Mouse (Mus musculus) lung, adult 2 months (tissue): Measurements from ENCODE around the gene Gipr. TPM values are rescaled to one million over a fixed set of nuclear protein-coding genes. Genes with fewer than 3 reads are reported as not detected.
"Not testable (repeated sequence)": the region's sequence is repeated elsewhere in the genome, so short reads cannot be mapped to it uniquely, and the experiment has no call there.

Experiments used
- DNase-seq: peaks from one replicate; pipeline ENCODE4 v3.0.0; 2022
- H3K4me1 ChIP-seq: fragments of 200-500 bp; 2 replicates; pipeline ENCODE4 v1.6.1; 2011; ENCODE audit warnings: low read length; ENCODE audit not compliant: control insufficient read depth, insufficient read depth
- H3K4me3 ChIP-seq: fragments of 200-500 bp; replicated peaks from 2 replicates; pipeline ENCODE3; 2011; ENCODE audit warnings: low read depth, mild to moderate bottlenecking, control low read depth, low read length; ENCODE audit errors: extremely low read depth
- CTCF ChIP-seq: fragments of 200-500 bp; IDR thresholded peaks from 2 replicates; pipeline ENCODE4 v1.5.1; 2011; ENCODE audit warnings: mild to moderate bottlenecking, low read length, control low read depth; ENCODE audit not compliant: insufficient read depth
- POLR2A ChIP-seq: fragments of 200-500 bp; IDR thresholded peaks from 2 replicates; pipeline ENCODE4 v1.6.1; 2011; ENCODE audit warnings: low read depth, mild to moderate bottlenecking, control low read depth, low read length, borderline replicate concordance; ENCODE audit errors: extremely low read depth
- WGBS: fragments of 180-500 bp; shearing (Covaris S2); methylation state at CpG from one replicate; pipeline ENCODE4 v1.1.7; 2018; 5-methylcytosine and 5-hydroxymethylcytosine counted together
- polyA plus RNA-seq: library from polyadenylated mRNA; depleted of rRNA; stranded (reverse); fragments of >200 nt; gene quantifications from 2 replicates; pipeline ENCODE4 v1.2.3, GENCODE M21; 2012

The Gipr gene
- polyA plus RNA-seq, 1 experiment: 0.19 TPM

DNA sequence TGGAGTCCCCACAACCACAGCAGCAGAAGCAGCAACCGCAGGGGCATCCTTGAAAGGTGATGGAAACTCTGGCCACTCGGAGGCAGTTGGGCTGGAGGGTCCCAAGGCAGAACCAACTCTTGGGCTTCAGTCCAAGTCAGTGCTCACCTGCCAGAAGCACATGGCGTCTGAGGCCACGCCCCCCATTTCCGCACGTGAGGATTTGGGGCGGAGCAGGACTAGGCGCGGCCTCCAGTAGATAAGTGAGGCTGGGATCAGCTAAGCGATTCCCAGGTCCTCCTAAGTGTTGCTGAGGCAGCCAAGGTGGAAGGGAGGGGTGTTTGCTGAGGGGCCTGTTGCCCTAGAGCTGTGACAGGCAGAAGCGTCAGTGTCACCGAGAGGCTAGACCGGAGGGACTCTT is 949 bp downstream of the Gipr start:
- 4% methylated on average over 13 of the region's 13 CpGs for WGBS
- no peaks in the 10 kb centered on the region for H3K4me1 ChIP-seq
- no peak for TF ChIP-seq POLR2A
- no peak for TF ChIP-seq CTCF
- DNase-seq: no peak
- no peak overlapping the region for H3K4me3 ChIP-seq

DNA sequence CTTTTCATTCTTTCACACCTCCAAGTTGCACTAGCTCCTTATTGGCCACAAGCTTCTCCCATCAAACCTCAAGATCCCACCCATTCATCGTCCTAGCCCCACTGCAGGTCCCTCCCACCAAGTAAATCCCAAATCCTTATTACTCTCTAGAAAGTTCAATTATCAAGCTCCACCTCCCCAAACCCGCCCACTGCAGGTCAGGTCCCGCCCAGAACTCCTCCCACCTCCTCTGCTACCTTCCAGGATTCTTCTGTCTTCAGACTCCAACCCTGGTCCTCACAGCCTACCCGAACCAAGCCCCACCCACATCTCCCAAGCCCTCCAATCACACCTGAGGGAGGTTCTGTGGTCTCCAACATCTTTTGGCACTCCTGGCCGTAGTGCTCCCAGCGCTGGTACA is 1.7 kb downstream of the Gipr start:
- Histone ChIP-seq H3K4me3 (no peak overlapping the region), H3K4me1 (no peaks in the 10 kb centered on the region; the same call in 1 of the 2 replicates)
- no peak for DNase-seq
- TF ChIP-seq POLR2A (no peak), CTCF (no peak)
- 5% methylated on average over 6 of the region's 6 CpGs for WGBS

DNA sequence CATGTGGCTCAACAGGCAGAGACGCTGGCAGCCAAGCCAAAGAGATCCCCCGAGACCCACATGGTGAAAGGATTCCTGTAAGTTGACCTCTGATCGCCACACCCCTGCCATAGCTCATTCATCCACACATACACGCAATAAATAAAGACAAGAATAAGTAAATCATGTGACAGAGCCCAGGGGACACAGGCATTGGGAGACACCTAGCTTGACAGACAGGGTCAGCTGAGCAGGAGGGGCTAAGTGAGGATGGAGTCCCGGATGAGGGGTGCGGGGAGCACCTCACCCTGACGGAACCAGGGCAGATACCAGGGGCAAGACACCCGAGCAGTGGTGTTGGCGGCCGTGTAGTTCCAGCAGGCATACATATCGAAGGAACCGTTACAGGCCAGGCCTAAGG is 2.2 kb downstream of the Gipr start:
- Histone ChIP-seq H3K4me1 (no peaks in the 10 kb centered on the region; the same call in 1 of the 2 replicates), H3K4me3 (no peak overlapping the region)
- TF ChIP-seq POLR2A (no peak), CTCF (no peak)
- DNase-seq: no peak
- 29% methylated on average over 12 of the region's 12 CpGs for WGBS

DNA sequence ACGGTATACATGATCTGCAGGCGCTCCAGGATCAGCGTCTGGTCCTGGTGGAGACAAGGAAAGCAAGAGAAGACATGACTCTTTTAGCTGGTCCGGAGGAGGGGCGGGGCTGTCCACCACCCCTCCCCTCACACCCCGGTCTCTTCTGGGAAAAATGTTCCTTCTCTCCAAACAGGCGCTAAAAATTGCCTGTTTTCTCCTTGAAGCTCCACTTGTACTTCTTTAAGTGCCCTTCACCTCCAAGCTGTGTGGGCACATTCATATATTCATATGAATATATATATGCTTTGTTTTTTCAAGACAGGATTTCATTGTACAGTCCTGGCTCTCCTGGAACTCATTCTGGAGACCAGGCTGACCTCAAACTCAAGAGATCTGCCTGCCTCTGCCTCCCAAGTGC is 3.0 kb downstream of the Gipr start:
- WGBS: 68% methylated on average over 7 of the region's 7 CpGs
- no peak for DNase-seq
- TF ChIP-seq POLR2A (no peak), CTCF (no peak)
- no peaks in the 10 kb centered on the region; the same call in 1 of the 2 replicates for H3K4me1 ChIP-seq
- H3K4me3 ChIP-seq: no peak overlapping the region

GRCm38 (mm10) chr7:19160115-19160514 is 5.8 kb downstream of the Gipr start:
- no peak for DNase-seq
- no peak overlapping the region for H3K4me3 ChIP-seq

GRCm38 (mm10) chr7:19159411-19159810 is 6.5 kb downstream of the Gipr start:
- DNase-seq: no peak
- no peak for TF ChIP-seq CTCF
- no peak for TF ChIP-seq POLR2A
- WGBS: 22% methylated on average over 18 of the region's 18 CpGs
- H3K4me3 ChIP-seq: no peak overlapping the region
- H3K4me1 ChIP-seq: no peaks in the 10 kb centered on the region; the same call in none of the 2 replicates

More at GRCm38 (mm10) chr7:19160115-19160514, 5.8 kb downstream of the Gipr start:
- 1% methylated on average over 20 of the region's 20 CpGs for WGBS
- TF ChIP-seq CTCF (no peak), POLR2A (no peak)
- no peaks in the 10 kb centered on the region; the same call in none of the 2 replicates for H3K4me1 ChIP-seq

DNA sequence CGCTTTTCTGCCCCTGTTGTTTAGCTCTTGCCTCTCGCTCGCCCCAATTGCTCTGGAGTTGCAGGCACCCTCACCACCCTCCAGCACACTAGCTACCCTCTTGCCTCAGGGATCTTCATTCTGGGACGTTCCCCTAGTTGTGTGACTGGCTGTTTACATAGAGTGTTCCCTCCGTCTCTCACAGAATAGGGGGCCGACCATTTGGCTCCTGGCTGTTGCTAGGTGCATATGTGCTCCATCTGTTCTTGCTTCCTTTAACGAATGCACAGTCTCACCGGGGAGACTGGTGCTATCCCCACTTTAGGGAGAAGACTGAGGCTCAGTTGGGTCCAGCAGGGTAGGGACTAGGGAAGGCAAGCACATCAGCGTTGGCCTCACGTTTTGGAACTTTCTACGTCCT is 7.3 kb downstream of the Gipr start:
- Histone ChIP-seq H3K4me3 (no peak overlapping the region), H3K4me1 (no peaks in the 10 kb centered on the region; the same call in none of the 2 replicates)
- WGBS: 69% methylated on average over 11 of the region's 11 CpGs
- no peak for DNase-seq
- no peak for TF ChIP-seq POLR2A
- no peak for TF ChIP-seq CTCF

DNA sequence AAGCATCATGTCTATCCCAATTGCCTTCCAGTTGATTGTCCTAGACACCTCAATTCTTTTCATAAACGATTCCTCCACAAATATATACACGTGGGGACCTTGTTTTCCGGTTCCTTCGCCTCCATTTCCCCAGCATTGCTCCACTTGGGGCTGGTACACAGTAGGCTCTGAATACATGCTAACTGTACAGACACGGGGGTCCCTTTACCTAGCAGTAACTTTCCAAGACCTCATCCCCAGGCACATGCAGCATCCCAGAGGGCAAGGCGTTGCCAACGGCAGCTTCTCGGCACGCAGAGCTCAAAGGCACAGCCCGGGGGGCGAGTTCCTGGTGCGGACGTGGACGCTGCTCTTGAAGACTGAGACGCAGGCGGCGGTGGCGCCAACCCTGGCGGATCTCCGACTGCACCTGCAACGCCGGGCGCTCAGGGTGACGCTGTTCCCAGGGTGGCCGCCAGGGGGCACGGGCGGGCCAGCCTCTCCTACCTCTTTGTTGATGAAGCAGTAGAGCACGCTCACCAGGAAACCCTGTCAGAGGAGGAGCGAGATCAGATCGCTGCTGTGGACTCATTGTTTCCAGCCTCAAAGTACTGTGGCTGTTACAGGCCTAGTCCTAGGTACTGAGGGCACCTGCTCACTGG is 8.6 kb downstream of the Gipr start:
- Histone ChIP-seq H3K4me3 (no peak overlapping the region), H3K4me1 (no peaks in the 10 kb centered on the region; the same call in none of the 2 replicates)
- peak; percentile 90 for DNase-seq
- TF ChIP-seq CTCF: peak; percentile 65
- TF ChIP-seq POLR2A: no peak
- WGBS: 5% methylated on average over 30 of the region's 30 CpGs

- DNase-seq: no peak
- no peaks in the 10 kb centered on the region; the same call in none of the 2 replicates for H3K4me1 ChIP-seq
- no peak overlapping the region for H3K4me3 ChIP-seq
- 67% methylated on average over 13 of the region's 13 CpGs for WGBS
- no peak for TF ChIP-seq CTCF
- no peak for TF ChIP-seq POLR2A
Observed at GRCm38 (mm10) chr7:19155825-19156475, 10.0 kb downstream of the Gipr start.

GRCm38 (mm10) chr7:19154796-19155195 is 11.1 kb downstream of the Gipr start:
- DNase-seq: no peak
- WGBS: 73% methylated on average over 8 of the region's 8 CpGs
- H3K4me1 ChIP-seq: no peaks in the 10 kb centered on the region; the same call in none of the 2 replicates
- H3K4me3 ChIP-seq: no peak overlapping the region
- TF ChIP-seq CTCF: no peak
- TF ChIP-seq POLR2A: no peak

GRCm38 (mm10) chr7:19151121-19151520 is 14.8 kb downstream of the Gipr start:
- not testable (repeated sequence) for H3K4me3 ChIP-seq, DNase-seq
- 84% methylated on average over 10 of the region's 10 CpGs for WGBS

More at GRCm38 (mm10) chr7:19151121-19151520, 14.8 kb downstream of the Gipr start:
- not testable (repeated sequence) for H3K4me1 ChIP-seq
